Mouse (Mus musculus) embryonic fibroblast, embryonic 13.5 days (primary cell): Measurements from ENCODE around the gene Csnk1g2.

Source experiments
- CTCF ChIP-seq: IDR thresholded peaks from 2 replicates; pipeline ENCODE4 v1.5.1; 2011; ENCODE audit warnings: mild to moderate bottlenecking, control low read depth, low read length, moderate library complexity, borderline replicate concordance; ENCODE audit not compliant: insufficient read depth
- POLR2A ChIP-seq: IDR thresholded peaks from 2 replicates; pipeline ENCODE4 v1.6.1; 2011; ENCODE audit warnings: low read depth, mild to moderate bottlenecking, control low read depth, low read length, moderate library complexity

- no peak for TF ChIP-seq CTCF
- no peak for TF ChIP-seq POLR2A
Measured at GRCm38 (mm10) chr10:80653156-80653720, 30.6 kb downstream of the Csnk1g2 start.
